Mouse (Mus musculus) layer of hippocampus, adult 11-12 months (tissue): ENCODE data around the gene Romo1.
"Not testable (repeated sequence)": the region's sequence is repeated elsewhere in the genome, so short reads cannot be mapped to it uniquely, and the experiment has no call there.

Experiments
- DNase-seq: peaks from one replicate; pipeline ENCODE4 v3.0.0; 2022; ENCODE audit warnings: low spot score

The Romo1 gene

DNA sequence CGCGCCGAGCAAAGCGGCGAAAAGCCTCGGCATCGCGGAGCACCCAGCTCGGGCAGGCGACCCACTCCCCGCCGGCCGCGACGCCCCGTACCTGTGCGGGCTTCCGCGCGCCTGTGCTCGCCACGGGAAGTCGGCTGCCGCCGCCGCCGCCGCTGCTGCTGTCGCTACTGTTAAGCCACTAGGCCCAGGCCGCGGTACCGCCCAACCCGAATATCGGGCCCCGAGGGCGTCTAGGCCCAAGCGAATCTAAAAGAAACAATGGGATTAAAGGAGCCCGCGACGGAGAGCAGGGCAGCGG is 35.9 kb downstream of the Romo1 start:
- DNase-seq: no peak

DNA sequence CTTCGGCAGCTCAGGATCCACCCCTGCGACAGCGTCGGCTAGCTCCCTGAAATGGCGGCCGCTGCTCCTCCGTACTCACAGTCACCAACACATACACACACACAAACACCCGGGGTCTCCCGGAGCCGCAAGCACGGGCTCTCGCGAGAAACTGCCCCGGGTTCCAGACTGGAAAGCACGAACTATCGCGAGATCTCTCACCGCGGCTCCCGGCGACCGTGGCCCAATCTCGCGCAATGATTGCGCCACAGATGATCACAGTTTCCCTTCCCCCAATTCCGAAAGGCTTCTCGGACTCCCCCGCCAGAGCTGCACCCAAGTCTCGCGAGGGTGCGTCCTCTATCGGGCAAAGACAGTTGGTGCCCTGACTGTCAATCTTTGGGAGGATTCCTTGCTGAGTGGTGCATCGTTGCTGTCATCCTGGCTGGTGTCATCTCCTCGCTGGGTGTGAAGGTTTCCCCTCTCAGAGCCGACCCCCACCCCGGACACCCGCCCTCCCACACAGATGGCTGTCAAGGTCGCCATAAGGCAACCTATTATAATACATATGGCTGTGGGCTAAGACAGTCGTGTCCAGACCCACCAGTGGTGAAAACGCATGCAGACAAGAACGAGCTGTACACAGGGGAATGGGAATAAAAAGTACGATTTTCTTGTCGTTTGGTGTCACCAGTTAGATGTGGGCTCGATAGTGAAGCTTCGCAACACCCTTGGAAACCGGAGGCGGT is 36.4 kb downstream of the Romo1 start, which contains the start of gene Rbm39:
Rbm39 (minus strand) TSS at position 145 of the 728 bp plus-strand sequence.
- peak; percentile 100 for DNase-seq

- no peak for DNase-seq
Measured at GRCm38 (mm10) chr2:156180824-156181590, 37.2 kb downstream of the Romo1 start.

GRCm38 (mm10) chr2:156181592-156181991 is 37.8 kb downstream of the Romo1 start:
- no peak for DNase-seq

GRCm38 (mm10) chr2:156189241-156189640 is 45.4 kb downstream of the Romo1 start:
- DNase-seq: not testable (repeated sequence)

DNA sequence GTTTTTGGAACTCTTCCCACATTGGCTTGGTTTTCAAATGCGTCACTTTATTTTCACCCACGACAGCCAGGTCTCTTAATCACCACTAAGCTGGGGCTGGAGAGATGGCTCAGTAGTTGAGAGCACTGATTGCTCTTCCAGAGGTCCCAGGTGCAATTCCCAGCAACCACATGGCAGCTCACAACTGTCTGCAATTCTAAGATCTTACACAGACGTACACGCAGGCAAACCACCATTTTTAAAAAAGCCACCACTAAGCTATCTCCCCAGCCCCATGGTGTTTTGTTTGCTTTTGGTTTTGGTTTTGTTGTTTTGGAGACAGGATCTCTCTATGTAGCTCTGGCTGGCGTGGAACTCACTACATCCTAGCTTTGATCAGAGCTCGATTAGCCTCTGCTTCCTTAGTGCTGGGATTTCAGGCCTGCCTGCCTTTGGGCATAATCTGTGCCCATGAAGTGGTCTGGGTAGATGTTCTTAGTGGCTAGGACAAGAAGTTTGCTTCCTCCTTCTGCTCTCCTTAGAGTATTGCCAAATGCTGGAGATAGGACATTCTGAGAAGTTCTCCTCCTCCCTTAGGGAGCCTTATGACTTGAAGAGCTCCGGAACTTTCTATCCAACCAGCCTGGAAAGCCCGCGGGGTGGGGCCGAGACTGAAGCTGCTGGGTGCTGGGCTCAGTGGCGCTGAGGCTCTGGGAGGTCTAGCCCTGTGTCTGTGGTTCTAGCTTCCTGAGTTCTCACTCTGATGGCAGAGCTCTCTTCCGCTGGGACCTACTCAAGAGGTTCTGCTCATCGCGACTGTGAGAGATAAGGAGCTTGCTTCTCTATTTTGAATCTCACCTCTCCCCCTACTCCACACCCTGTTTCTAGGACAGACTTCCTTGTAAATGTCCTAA is 46.4 kb downstream of the Romo1 start:
- DNase-seq: no peak

DNA sequence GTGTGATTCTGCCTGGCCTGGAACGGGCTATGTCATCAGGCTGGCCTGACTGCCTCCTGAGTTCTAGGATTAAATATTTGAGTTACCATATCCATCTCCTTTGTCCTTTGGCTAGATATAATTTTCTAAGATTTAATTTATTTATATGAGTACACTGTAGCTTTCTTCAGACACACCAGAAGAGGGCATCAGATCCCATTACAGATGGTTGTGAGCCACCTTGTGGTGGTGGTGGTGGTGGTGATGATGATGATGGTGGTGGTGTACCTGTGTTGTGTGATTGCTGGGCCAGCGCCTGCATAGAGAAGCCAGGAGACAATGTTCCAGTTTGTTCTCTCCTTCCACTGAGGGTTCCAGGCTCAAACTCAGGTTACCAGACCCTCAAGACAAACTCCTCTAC is 47.7 kb downstream of the Romo1 start:
- no peak for DNase-seq

- no peak for DNase-seq
Measured at GRCm38 (mm10) chr2:156192068-156192467, 48.2 kb downstream of the Romo1 start.

DNA sequence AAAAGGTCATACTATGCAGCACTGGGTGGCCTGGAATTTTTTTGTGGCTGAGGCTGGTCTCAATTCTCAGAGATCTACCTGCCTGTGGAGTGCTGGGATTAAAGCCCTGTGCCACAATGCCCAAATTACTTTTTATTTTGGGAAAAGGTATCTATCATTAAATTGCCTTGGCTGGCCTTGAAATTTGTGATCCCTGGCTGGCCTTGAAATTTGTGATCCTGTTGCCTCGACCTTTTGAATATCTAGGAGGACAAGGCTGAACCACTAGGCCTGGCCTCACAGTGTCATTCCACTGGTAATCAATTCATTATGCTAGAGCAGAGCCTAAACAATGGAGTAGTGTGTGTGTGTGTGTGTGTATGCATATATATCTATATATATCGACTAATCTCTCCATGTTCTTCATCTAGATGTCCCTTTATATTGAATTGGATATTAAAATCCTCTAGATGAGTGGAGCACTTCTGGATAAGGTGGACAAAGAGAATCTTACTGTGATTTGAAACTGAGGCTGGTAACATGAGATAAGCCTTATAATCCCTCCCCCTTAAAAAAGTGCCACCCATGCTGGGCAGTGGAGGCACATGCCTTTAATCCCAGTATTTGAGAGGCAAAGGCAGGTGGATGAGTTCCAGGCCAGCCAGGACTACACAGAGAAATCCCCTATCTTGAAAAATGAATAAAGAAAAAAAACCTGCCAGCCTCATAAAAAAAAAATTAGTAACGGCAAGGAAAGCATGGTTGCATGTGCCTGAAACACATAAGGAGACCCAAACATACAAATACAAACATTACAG is 49.4 kb downstream of the Romo1 start:
- no peak for DNase-seq

- no peak for DNase-seq
Measured at GRCm38 (mm10) chr2:156194571-156194970, 50.7 kb downstream of the Romo1 start.
